In the genomic region with DNA sequence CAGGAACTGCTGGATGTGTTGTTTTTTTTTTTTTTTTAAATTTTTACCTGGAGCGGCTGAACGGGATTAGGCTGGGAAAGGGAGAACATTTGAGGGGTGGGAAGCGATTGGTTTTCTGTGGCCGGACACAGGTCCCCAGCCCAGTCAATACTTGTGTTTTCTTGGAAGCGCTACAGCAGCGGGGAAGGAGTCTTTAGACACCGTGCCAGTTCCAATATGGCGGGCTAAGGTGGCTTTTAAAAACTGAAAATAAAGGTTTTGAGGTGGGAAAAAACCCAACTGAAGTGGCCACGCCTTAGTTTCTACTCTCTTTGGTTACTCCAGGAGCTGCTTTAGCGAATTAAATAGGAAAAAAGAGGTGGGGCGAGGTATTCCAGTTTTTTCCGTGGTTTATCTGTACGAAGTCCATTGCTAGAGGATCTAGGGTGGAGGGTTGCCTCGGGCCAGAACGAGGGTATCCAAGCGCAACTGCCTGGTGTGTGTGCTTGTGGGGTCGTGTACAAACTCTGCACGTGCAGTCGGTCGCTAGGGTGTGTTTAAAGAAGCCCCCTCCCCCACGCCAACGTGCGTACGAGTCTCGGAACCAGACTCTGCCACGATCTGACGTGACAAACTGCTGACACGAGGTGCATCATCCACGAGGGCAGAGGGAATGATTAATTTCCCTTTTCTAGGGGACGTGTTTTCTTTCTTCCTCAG, we compare ENCODE assay signal across 8 mouse cellular contexts. TPM values are rescaled to one million over a fixed set of nuclear protein-coding genes. Genes with fewer than 3 reads are reported as not detected.
DNase-seq lines count a peak whose midpoint lies in the region; ATAC-seq lines count a peak whose summit lies in the region.

No protein-coding gene starts in this region.

- H3K27me3 ChIP-seq in hindbrain, embryonic 14.5 days (ENCODE audit: control insufficient read depth, insufficient read depth, low read length) = peaks cover 43% of the 10 kb centered on the region
- H3K27me3 ChIP-seq in splenic B cell, adult 2 months (ENCODE audit: control insufficient read depth, insufficient read depth, low read length, poor library complexity, severe bottlenecking) = 0 out of 2 replicates have a peak, but pooled peaks cover 3% of the 10 kb centered on the region

- peak; percentile 39; the same call in 1 of the 2 replicates for ATAC-seq in hindbrain, embryonic 14.5 days (ENCODE audit: low FRiP score)
- ATAC-seq in erythroid progenitor cell, adult 5-6 weeks (replicated peaks; ENCODE audit: low FRiP score, poor library complexity, severe bottlenecking) = no peak

- H3K4me3 ChIP-seq in hindbrain, embryonic 14.5 days (replicated peaks; ENCODE audit: low read length) = peak overlapping the region; percentile 48

- no peaks in the 10 kb centered on the region for H3K36me3 ChIP-seq in hindbrain, embryonic 14.5 days (replicated peaks; ENCODE audit: control insufficient read depth, insufficient read depth)
- no peaks in the 10 kb centered on the region for H3K36me3 ChIP-seq in splenic B cell, adult 2 months (ENCODE audit: control insufficient read depth, insufficient read depth, low read length, poor library complexity, severe bottlenecking)

- peak overlapping the region; percentile 69 for H3K9ac ChIP-seq in hindbrain, embryonic 14.5 days

- peak; percentile 8 to 55 for DNase-seq in adrenal gland, adult (ENCODE audit: inconsistent age in 2 of 2, low spot score in 1 of 2)
- DNase-seq in adrenal gland, adult 8-10 months = no peak
- DNase-seq in right cerebral cortex, postnatal 10 days (ENCODE audit: low spot score in 2 of 2) = peak; percentile 50 to 54
- DNase-seq in right cerebral cortex, adult 18-20 months = no peak
- DNase-seq in hindbrain, embryonic 14.5 days (ENCODE audit: low spot score) = no peak
- DNase-seq in lung, postnatal 10 days = peak; percentile 3
- peak; percentile 42 for DNase-seq in splenic B cell, adult 2 months (ENCODE audit: low read depth, low spot score)

- H3K4me2 ChIP-seq in hindbrain, embryonic 14.5 days (replicated peaks) = peak overlapping the region; percentile 90

- H3K4me1 ChIP-seq in hindbrain, embryonic 14.5 days (replicated peaks; ENCODE audit: control insufficient read depth, insufficient read depth, low read length) = 0 out of 2 replicates have a peak, but pooled peaks cover 9% of the 10 kb centered on the region

- H3K9me3 ChIP-seq in hindbrain, embryonic 14.5 days (ENCODE audit: control insufficient read depth, low read length) = no peaks in the 10 kb centered on the region

- under 1% methylated on average over 30 of the region's 30 CpGs for WGBS in hindbrain, embryonic 14.5 days

- no peak overlapping the region for H3K27ac ChIP-seq in hindbrain, embryonic 14.5 days

RNA-seq across cellular contexts. Expression of a gene that starts 3.3 kb away (rescaled TPM):
- 1 to 10 TPM in 1 of 4 experiments, under 1 TPM in 3; 0.58 to 1.1 (median 0.78) TPM for total RNA-seq in adrenal gland, adult 8-10 months (2022)
- polyA plus RNA-seq in hindbrain, embryonic 14.5 days (2014; fragmentation: Nextera tagmentation; extraction: Ambion mirVana) = 6.3 and 7.7 TPM in 2 replicates
- 2.2 TPM in 1 of 2 replicates, not detected in the other for total RNA-seq in erythroid progenitor cell, adult 5-6 weeks (2015; ENCODE audit: low replicate concordance)
- 0.38 and 0.51 TPM in 2 replicates for total RNA-seq in erythroid progenitor cell, adult 5-6 weeks (2017; ENCODE audit: low replicate concordance)

Comparison
In these comparisons a context has a peak if more than half of its experiments do, and no peak if none do; other contexts are left out.
1. DNase-seq: peak in adrenal gland, adult (2 of 2), right cerebral cortex, postnatal 10 days (2 of 2), lung, postnatal 10 days (single experiment) and splenic B cell, adult 2 months (single experiment); none in adrenal gland, adult 8-10 months (single experiment), right cerebral cortex, adult 18-20 months (single experiment) and hindbrain, embryonic 14.5 days (single experiment).